Mouse (Mus musculus) forebrain, embryonic 10.5 days (tissue): ENCODE measurements around the gene Fbxl14. TPM values are rescaled to one million over a fixed set of nuclear protein-coding genes. Genes with fewer than 3 reads are reported as not detected.
"Not testable (repeated sequence)": the region's sequence is repeated elsewhere in the genome, so short reads cannot be mapped to it uniquely, and the experiment has no call there.

Source experiments
- DNase-seq: peaks from one replicate; pipeline ENCODE4 v3.0.0-alpha.2; 2017; ENCODE audit warnings: low spot score; ENCODE audit errors: extremely low spot score
- H3K27ac ChIP-seq: fragments of 300-500 bp; sonication (generic); 2 replicates; pipeline ENCODE4 v1.5.1; 2016; ENCODE audit warnings: mild to moderate bottlenecking
- H3K27me3 ChIP-seq: fragments of 300-500 bp; sonication (generic); 2 replicates; pipeline ENCODE4 v1.6.1; 2016; ENCODE audit warnings: mild to moderate bottlenecking; ENCODE audit not compliant: poor library complexity, severe bottlenecking
- H3K36me3 ChIP-seq: fragments of 300-500 bp; sonication (generic); replicated peaks from 2 replicates; pipeline ENCODE4 v1.6.1; 2016; ENCODE audit warnings: mild to moderate bottlenecking, moderate library complexity
- H3K4me1 ChIP-seq: fragments of 300-500 bp; sonication (generic); 2 replicates; pipeline ENCODE4 v1.6.1; 2016
- H3K4me3 ChIP-seq: fragments of 300-500 bp; sonication (generic); 2 replicates; pipeline ENCODE4 v1.5.1; 2016; ENCODE audit warnings: mild to moderate bottlenecking, moderate library complexity
- H3K9me3 ChIP-seq: fragments of 300-500 bp; sonication (generic); 2 replicates; pipeline ENCODE4 v1.6.1; 2016; ENCODE audit warnings: mild to moderate bottlenecking, moderate library complexity
- WGBS: fragments of 180-500 bp; shearing (Covaris S2); methylation state at CpG from one replicate; pipeline ENCODE4 v1.1.7; 2016; 5-methylcytosine and 5-hydroxymethylcytosine counted together
- polyA plus RNA-seq: library from polyadenylated mRNA; unstranded; fragments of >200 nt; fragmentation: Nextera tagmentation; extraction: Ambion mirVana; gene quantifications from 2 replicates; pipeline ENCODE4 v1.2.1, GENCODE M21; 2016

Fbxl14 gene
- 3.5 and 3.6 TPM in 2 replicates for polyA plus RNA-seq

DNA sequence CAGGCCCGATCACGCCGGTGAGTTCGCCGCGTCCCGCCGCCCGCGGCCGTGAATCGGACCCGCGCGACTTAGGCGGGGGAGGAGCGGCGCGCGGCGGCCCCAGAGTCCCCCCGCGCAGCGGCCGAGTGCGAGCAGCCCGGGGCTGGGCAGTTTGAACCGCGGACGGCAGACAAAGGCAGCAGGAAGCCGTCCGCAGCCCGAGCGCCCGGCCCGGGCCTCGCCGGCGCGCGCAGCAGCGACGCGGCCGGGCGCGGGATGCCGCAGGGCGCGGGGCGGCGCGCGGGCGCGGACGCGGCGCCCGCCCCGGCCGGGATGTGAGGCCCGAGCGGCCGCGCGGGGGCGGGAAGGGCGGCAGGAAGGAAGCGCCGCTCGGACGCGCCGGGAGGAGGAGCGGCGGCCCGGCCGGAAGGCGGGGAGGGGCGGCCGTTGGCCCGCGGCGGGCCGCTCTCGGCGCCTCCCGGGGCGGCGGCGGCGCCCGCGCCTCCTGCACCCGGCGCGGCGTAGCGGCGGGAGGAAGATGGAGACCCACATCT is at the start of gene Fbxl14:
TSS of gene Fbxl14 (plus strand) at position 326 of the 533 bp plus-strand sequence.
- peaks cover 58% of the 10 kb centered on the region for H3K4me1 ChIP-seq
- H3K9me3 ChIP-seq = no peaks in the 10 kb centered on the region
- H3K27me3 ChIP-seq = no peaks in the 10 kb centered on the region
- H3K4me3 ChIP-seq = peak within 1 kb of the TSS; percentile 72
- 2% methylated on average over 101 of the region's 101 CpGs for WGBS
- DNase-seq = no peak
- H3K27ac ChIP-seq = peak within 1 kb of the TSS; percentile 100
- H3K36me3 ChIP-seq = peaks cover 33% of the 10 kb centered on the region

DNA sequence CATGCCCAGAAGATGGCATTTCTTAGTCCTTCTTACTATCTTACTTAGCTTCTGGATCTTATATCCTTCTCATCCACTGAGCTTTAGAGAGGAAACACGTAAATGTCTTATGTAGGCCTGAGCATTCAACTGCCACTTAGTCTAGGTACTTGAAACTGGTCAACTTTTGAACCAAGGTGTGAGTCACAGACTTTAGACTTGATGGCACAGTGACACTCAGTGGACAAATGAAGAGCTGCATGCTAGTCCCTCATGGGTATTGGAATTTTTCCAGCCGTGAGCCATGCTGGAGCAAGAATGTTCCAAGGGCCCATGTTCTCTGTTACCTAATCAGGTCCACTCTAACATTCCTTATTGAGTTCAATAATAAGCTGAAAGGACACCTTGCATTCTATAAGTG is 49.0 kb upstream of the Fbxl14 start:
- WGBS = 57% methylated on average over 2 of the region's 2 CpGs
- H3K27ac ChIP-seq = no peak overlapping the region
- H3K4me3 ChIP-seq = no peak overlapping the region
- no peaks in the 10 kb centered on the region for H3K4me1 ChIP-seq
- no peaks in the 10 kb centered on the region for H3K27me3 ChIP-seq
- no peak for DNase-seq
- H3K9me3 ChIP-seq = peaks cover 9% of the 10 kb centered on the region; the same call in 1 of the 2 replicates
- peaks cover 78% of the 10 kb centered on the region for H3K36me3 ChIP-seq

GRCm38 (mm10) chr6:119431751-119432324 is 47.6 kb upstream of the Fbxl14 start:
- no peaks in the 10 kb centered on the region for H3K4me1 ChIP-seq
- no peaks in the 10 kb centered on the region for H3K27me3 ChIP-seq
- no peak for DNase-seq
- H3K4me3 ChIP-seq = no peak overlapping the region
- peaks cover 78% of the 10 kb centered on the region for H3K36me3 ChIP-seq
- no peak overlapping the region for H3K27ac ChIP-seq
- peaks cover 9% of the 10 kb centered on the region; the same call in 1 of the 2 replicates for H3K9me3 ChIP-seq
- 92% methylated on average over 6 of the region's 6 CpGs for WGBS

DNA sequence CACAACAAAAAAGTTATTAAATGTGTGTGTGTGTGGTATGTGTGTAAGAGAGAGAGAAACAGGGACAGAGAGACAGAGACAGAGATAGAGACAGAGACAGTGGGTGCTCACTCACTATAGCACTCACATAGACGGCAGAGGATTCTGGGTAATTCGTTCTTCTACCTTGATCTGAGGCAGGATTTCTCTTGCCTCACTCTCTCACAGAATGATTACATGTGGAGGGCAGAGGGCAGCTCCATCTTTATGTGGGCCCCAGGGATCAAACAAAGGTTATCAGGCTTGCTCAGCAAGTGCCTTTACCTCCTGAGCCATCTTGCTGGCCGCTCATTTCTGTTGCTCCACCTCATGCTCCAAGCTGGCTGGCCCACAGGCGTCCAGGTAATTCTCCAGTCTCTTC is 45.1 kb upstream of the Fbxl14 start:
- WGBS = 91% methylated on average over 4 of the region's 4 CpGs
- H3K4me3 ChIP-seq = no peak overlapping the region
- no peak overlapping the region for H3K27ac ChIP-seq
- H3K36me3 ChIP-seq = peaks cover 82% of the 10 kb centered on the region
- DNase-seq = no peak
- peaks cover under 1% of the 10 kb centered on the region; the same call in 1 of the 2 replicates for H3K9me3 ChIP-seq
- peaks cover 17% of the 10 kb centered on the region for H3K4me1 ChIP-seq
- H3K27me3 ChIP-seq = no peaks in the 10 kb centered on the region

DNA sequence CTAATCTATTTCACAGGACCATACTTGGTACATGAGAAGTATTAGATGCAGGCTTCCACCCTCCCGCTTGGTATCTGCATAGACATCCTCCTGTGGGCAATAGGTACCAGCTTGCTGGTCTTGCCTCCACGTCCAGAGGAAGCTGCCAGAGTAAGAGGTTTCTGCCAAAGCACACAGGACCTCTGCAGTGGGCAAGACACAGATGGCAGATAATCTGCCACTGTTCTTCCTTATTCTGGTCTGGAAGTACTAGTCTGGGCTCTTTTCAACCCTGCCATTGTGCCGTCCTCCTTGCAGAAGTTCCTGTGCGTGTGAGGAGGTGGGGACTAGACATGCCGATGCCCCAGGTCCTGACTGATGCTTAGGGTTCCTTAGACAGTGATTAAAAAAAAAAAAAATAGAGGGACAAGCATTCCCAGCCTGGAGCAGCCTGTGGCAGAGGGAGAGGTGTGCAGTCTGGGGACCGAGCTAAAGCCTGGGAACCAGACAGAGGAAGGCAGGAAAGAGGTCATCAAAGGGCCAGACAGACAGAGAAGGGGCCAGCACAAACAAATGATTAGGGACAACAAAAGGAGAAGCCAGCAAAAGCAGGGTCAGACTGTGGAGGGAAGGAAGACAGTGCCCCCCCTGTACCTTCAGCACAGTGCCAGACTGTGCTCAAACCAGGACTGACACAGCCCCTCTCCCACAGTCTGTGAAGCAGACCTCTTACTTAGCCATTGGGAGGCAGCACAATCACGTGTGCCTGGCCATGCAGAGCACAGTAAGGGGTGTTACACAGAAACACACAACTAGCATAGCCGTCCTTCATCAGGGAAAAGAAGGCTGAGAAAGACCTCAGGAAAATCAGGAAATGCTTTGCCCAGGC is 41.3 kb upstream of the Fbxl14 start:
- H3K4me1 ChIP-seq = peaks cover 19% of the 10 kb centered on the region
- H3K27ac ChIP-seq = peak overlapping the region; percentile 26
- H3K9me3 ChIP-seq = no peaks in the 10 kb centered on the region
- H3K4me3 ChIP-seq = no peak overlapping the region
- DNase-seq = no peak
- H3K36me3 ChIP-seq = peaks cover 81% of the 10 kb centered on the region
- 62% methylated on average over 8 of the region's 8 CpGs for WGBS
- H3K27me3 ChIP-seq = no peaks in the 10 kb centered on the region

- DNase-seq, H3K4me3 ChIP-seq, H3K27me3 ChIP-seq, H3K27ac ChIP-seq, H3K9me3 ChIP-seq: not testable (repeated sequence)
- peaks cover 64% of the 10 kb centered on the region for H3K36me3 ChIP-seq
- peaks cover 26% of the 10 kb centered on the region for H3K4me1 ChIP-seq
- WGBS = 83% methylated on average over 5 of the region's 5 CpGs
Measured at GRCm38 (mm10) chr6:119442729-119443128, 36.7 kb upstream of the Fbxl14 start.

GRCm38 (mm10) chr6:119443742-119444645 is 35.5 kb upstream of the Fbxl14 start:
- Histone ChIP-seq H3K4me3 (no peak overlapping the region), H3K27me3 (peaks cover 5% of the 10 kb centered on the region; the same call in 1 of the 2 replicates), H3K4me1 (peaks cover 26% of the 10 kb centered on the region), H3K36me3 (peaks cover 54% of the 10 kb centered on the region), H3K9me3 (no peaks in the 10 kb centered on the region), H3K27ac (no peak overlapping the region)
- 54% methylated on average over 12 of the region's 12 CpGs for WGBS
- DNase-seq = peak; percentile 77

DNA sequence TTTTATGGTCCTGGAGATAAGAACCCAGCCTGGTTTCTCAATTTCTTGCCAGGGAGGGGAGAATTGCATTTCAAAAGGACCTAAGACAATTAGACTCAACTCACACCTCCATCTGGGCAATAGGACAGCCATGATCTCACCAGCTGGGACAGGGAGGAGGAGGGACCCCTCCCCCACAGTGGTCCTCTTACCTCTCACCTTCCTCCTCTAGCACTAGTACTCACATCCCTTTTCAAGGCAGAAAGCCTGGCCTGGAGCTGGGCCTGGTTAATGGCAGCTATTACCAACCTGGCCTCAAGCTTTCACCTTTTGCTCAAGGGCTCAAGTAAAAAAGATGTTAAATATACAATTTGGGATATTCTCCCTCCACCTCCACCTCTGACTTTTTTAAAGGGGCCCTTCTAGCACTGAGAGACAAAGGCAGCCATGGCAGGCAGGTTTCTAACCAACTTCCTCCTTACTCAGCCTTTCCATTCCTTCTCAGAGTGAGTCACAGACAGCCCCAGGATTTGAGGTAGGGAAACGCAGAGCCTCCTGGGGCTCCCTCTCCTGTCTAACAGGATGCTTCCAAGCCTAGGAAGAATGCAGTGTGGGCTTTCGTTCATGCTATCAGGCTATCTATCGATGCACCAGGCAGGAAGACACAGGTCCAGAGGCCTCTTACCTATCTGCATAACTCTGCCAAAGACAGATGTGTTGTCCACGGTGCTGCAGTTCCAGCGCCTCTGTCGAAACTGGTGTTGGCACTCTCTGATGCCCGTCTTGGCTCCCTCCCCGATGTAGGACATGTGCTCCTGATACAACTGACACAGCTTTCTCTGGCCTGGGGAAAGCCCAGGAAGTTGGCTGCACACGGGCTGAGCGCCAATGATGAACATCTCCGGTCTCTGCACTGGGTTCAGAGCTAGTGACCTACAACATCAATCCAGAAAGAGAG is 33.5 kb upstream of the Fbxl14 start:
- no peak for DNase-seq
- H3K4me1 ChIP-seq = peaks cover 40% of the 10 kb centered on the region
- 79% methylated on average over 11 of the region's 11 CpGs for WGBS
- no peak overlapping the region for H3K27ac ChIP-seq
- no peaks in the 10 kb centered on the region for H3K9me3 ChIP-seq
- H3K4me3 ChIP-seq = no peak overlapping the region
- H3K27me3 ChIP-seq = peaks cover 20% of the 10 kb centered on the region
- peaks cover 38% of the 10 kb centered on the region for H3K36me3 ChIP-seq

DNA sequence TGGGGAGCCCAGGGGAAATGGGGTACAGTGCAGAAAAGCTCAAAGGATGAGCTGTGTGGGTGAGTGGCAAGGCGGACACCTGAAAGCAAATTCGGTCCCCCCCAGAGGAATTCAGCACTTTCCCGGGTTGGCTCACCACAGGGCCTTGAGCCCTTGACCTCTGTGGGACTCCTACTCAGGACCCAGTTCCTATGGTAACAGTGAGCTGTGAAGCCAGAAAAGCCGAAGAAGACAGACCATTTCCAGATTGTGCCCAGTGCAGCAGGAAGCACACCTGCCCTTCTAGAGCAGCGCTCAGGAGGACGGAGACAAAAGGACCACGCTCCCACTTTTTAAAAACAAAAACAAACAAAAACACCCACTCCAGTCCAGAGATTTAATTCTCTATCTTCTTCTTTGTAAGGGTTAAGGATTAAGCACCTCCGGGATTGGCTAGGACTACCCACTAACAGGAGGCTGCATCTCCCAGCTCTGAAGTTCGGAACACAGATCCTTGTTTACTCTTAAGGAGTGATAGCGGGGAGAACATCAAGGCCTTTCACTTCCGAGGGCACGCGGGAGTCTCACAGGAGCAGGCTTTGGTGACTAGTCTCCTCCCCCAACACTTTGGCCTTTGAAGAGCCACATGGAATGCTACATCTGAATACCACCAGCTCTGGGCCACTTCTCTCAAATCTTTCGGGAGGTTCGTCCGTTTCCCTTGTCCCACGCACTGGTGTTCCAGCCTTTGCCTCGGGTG is 31.0 kb upstream of the Fbxl14 start:
- H3K36me3 ChIP-seq = peaks cover 18% of the 10 kb centered on the region
- DNase-seq = peak; percentile 40
- no peaks in the 10 kb centered on the region for H3K9me3 ChIP-seq
- H3K27ac ChIP-seq = peak overlapping the region; percentile 80
- H3K27me3 ChIP-seq = peaks cover 21% of the 10 kb centered on the region
- peaks cover 64% of the 10 kb centered on the region for H3K4me1 ChIP-seq
- peak overlapping the region; percentile 49 for H3K4me3 ChIP-seq
- 8% methylated on average over 18 of the region's 18 CpGs for WGBS

- H3K27me3 ChIP-seq = peaks cover 21% of the 10 kb centered on the region
- no peaks in the 10 kb centered on the region for H3K9me3 ChIP-seq
- peak overlapping the region; percentile 80 for H3K27ac ChIP-seq
- peaks cover 59% of the 10 kb centered on the region for H3K4me1 ChIP-seq
- H3K36me3 ChIP-seq = peaks cover 18% of the 10 kb centered on the region
- H3K4me3 ChIP-seq = peak overlapping the region; percentile 49
- 3% methylated on average over 23 of the region's 23 CpGs for WGBS
- DNase-seq = peak; percentile 63
Measured at GRCm38 (mm10) chr6:119449060-119449499, 30.4 kb upstream of the Fbxl14 start.
